Mouse (Mus musculus) mesoderm, embryonic 11.5 days (tissue): Measurements from ENCODE around the gene Ankzf1.

Experiments
- DNase-seq: peaks from one replicate; pipeline ENCODE4 v3.0.0-alpha.2; 2012; ENCODE audit warnings: low read depth, low spot score

Gene Ankzf1

DNA sequence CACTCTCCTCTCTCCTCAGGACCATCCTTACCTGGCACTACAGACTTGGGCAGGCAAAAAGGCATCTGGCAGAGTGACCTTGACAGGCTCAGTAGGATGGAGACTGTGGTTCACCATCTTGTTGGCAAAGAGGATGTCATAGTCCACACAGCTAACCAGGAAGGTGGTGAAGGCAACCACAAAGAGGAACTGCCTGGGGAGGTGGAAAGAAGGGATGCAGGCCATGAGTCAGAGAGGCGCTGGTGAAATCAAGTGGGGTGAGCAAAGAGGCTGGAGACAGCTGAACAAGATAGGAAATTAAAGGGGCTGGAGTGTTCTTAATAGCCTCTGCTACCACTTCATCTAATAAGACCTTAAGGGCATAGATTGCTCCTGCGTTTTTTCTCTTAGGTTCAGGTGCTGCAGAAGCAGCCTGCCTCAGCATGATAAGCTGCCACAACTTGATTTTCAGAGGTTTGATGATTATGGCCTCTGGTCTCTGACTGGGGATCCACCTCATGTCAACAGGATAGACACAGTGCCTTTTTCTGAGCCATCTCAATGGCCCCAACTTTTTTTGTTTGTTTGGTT lies 4.0 kb upstream of the Ankzf1 start:
- no peak for DNase-seq

DNA sequence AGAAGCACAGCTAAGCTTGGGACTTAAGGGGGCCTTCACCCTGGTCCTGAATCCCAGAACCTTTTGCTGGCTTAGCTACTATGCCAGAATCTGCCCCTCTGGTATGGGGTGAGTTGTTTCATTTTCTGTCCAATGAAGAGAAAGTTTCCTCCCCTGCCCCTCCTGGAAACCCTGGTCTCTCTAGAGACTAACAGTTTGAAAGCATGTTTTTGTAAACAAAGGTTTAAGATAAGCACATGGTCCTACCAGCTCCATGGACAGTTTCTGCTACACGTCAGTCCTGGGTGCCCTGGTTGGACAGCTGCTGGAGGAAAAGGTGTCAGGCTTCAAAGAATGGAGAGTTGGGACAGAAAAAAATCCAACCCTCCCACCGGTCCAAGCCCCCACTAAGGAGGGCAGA lies 1.4 kb upstream of the Ankzf1 start:
- no peak for DNase-seq

GRCm38 (mm10) chr1:75191258-75191621 lies 711 bp upstream of the Ankzf1 start:
- no peak for DNase-seq

- DNase-seq = no peak
Observed at GRCm38 (mm10) chr1:75192452-75192851, 501 bp downstream of the Ankzf1 start.

DNA sequence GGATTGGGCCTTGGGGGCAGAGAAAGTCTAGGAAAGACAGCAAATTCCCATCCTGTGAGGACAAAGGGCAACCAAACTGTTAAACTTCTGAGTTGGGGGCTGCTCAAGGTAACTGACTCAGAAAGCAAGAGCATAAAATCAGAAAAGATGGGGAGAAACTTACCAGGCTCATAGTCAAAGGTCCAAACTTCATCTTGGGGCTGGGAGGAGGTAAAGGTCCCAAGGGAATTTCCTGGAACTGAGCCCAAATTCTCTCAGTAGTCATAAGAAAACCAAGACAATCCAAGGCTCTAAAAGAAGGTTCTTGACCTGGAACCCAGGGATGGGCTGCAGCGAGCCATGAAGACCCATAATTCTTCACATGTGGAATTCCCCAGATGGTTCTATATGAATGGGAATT lies 9.3 kb downstream of the Ankzf1 start:
- no peak for DNase-seq

- DNase-seq = peak; percentile 37
Observed at GRCm38 (mm10) chr1:75208967-75209678, 17.2 kb downstream of the Ankzf1 start.

- peak; percentile 97 for DNase-seq
Observed at GRCm38 (mm10) chr1:75210136-75211087, 18.5 kb downstream of the Ankzf1 start, which contains the start of the genes Glb1l and Stk16. TSS of gene Glb1l (minus strand) at chr1:75210813. TSS of gene Stk16 (plus strand) at chr1:75210838.

DNA sequence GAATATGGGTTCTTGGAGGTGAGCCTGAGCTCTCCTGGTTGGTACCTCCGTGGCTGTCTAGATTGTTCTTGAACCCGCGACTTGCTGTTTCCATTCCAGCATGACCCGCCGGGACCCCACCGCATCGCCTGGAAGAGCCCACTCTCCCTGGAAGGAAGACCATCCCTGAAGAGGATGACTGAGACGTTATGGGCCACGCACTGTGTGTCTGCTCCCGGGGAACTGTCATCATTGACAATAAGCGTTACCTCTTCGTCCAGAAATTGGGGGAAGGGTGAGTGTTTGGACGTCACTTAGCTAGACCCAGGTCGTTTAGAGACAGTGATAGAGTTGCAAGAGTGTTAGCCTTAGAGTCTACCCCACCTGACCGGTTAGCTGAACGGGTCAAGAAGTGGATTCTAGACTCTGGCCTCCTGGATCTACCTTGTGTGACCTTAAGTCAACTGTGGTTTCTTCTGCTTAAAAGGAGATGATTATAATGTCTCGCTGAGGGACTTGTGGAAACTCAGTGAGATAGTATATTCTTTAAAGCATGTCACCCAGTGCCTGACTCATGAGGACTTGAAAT lies 19.3 kb downstream of the Ankzf1 start:
- no peak for DNase-seq

DNA sequence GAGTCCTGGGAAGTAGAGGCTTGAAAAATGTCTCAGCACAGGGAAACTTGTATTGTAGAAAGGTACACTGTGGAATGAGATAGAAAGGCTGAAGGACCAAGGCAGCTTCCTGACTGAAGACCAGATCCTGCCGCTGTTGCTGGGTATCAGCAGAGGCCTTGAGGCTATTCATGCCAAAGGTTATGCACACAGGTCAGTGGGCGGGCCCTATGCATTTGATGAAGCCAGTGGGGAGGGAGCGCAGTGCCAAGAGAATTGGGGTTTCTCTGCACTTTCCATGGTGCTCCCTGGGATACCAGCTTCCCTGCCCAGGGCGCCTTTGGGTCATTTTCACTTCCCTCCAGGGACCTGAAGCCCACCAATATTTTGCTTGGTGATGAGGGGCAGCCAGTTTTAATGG lies 20.6 kb downstream of the Ankzf1 start:
- no peak for DNase-seq

GRCm38 (mm10) chr1:75213096-75213495 lies 21.1 kb downstream of the Ankzf1 start:
- no peak for DNase-seq

DNA sequence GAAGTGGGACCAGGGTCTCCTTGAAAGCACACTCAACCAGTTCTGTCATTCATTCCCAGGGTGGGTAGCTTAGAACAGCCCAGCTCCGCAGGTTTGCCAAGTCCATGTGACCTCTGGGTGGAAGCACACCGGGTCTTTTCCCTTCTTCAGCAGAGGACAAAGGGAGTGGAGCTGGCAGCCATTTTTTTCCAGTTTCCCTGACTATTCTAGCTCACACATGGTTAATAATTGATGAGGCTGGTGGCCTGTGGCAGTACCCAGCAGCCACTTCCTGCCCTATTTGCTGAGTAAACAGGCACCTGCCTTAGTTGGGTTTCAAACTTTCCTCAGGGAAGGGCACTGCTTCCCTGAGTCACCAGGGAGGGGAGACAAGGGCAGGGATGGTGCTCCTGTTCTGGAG lies 22.5 kb downstream of the Ankzf1 start:
- no peak for DNase-seq

DNA sequence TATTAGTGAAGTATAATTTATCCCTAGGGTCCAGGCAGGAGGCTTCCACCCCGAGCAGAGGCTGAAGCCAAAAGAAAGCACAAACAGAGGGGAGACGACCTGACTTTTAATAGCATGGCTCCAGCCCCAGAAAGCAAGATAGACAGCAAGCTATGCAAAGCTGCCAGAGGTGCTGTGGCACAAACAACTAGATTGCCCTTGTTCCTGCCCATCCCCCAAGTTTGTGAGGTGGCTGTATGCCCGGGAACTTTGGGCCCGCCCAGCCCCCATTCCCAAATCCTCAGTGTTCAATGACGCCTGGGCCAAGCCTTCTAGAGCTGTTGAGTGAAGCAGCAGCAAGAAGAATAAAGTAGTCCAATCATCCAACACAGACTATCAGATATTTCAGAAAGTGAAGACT lies 22.9 kb downstream of the Ankzf1 start:
- no peak for DNase-seq

DNA sequence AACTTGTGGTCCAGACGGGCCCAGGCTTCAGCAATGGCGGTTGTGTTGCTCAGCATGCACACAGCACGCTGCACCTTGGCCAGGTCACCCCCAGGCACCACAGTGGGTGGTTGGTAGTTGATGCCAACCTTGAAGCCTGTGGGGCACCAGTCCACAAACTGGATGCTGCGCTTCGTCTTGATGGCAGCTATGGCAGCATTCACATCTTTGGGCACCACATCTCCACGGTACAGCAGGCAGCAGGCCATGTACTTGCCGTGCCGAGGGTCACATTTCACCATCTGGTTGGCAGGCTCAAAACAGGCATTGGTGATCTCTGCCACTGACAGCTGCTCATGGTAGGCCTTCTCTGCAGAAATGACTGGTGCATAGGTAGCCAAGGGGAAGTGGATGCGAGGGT lies 23.8 kb downstream of the Ankzf1 start:
- no peak for DNase-seq

DNA sequence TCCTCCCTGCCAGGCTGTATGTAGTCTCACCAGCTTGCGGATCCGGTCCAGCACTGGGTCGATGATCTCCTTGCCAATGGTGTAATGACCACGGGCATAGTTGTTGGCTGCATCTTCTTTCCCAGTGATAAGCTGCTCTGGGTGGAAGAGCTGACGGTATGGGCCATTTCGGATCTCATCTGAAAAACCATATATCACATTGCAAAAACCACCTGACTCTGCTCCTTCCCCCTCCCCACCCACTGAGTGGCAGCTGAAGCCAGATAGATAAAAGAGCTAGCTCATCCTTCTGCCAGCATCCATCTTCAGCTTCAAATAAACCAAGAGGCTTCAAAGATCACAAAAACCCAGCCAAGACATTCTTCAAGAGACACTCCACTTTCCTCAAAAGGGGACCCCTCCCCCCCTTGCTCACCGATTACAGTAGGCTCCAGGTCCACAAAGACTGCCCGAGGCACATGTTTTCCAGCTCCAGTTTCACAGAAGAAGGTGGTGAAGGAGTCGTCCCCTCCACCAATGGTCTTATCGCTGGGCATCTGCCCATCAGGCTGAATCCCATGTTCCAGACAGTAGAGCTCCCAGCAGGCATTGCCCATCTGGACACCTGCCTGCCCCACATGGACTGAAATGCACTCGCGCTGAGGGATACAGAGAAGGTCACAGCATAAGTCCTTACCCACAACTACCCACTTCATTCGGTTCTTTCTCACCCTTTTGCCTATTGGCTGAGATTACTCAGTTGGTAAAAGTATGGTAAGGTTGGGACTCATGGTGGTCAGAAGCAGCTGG lies 25.0 kb downstream of the Ankzf1 start:
- no peak for DNase-seq

DNA sequence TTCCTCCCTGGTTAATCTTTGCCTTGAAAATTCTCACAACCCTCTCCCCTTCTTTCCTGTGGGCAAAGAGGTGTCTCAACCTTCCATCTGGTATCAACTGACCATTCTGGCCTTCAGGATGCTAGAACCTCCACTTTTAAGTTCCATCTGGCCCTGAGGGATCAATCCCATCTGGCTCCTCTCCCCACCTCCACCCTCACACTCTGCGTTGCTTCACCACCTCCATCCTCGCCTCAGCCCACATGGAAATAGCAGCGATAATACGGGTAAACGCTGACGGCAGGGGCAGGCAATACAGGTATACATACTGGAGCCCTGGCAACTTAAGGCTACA lies 25.9 kb downstream of the Ankzf1 start:
- no peak for DNase-seq

- peak; percentile 16 for DNase-seq
Observed at GRCm38 (mm10) chr1:75218227-75219001, 26.5 kb downstream of the Ankzf1 start.

- DNase-seq = peak; percentile 78
Observed at GRCm38 (mm10) chr1:75219078-75219477, 27.1 kb downstream of the Ankzf1 start.

DNA sequence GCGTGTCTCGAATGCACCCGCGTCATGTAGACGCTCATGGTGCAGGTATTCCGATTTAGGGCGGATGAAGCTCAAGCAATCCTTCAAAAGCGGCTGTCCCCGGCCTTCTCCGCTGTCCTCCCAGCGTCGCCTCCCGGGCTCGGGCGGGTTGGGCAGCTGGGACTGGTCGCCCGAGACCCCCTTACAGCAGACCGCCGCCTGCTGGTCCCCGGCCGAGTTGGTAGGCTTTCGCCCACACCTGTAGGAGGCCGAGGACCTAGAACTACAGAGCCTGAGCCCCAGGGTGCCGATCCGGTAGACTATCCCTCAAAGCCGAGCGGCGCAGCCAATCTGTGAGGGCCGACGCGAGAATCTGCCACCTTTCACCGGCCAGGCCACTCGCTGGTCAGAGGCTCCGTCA lies 27.6 kb downstream of the Ankzf1 start, which contains the start of gene Tuba4a:
Gene Tuba4a, minus strand, starts transcription at position 335 of the 400 bp plus-strand sequence.
- DNase-seq = peak; percentile 22

- no peak for DNase-seq
Observed at GRCm38 (mm10) chr1:75221538-75221937, 29.6 kb downstream of the Ankzf1 start.

DNA sequence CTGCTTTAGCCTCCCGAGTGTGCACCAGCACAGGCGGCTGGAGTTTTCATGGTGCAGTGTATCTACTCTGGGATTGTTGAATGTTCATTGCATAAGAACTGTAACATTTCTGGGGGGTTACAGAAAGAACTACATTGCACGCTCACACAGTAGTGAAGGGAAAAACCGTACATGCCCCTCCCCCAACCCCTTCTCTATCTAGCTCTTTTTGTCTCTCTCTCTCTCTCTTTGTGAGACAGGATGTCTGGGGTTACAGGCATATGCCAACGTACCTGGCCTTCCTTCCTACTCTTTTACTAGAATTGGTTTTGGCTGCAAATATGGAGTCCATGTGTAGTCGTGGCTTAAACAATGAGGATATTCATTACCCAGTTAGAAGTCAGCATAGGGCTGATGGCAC lies 31.0 kb downstream of the Ankzf1 start:
- DNase-seq = no peak

GRCm38 (mm10) chr1:75223532-75223931 lies 31.6 kb downstream of the Ankzf1 start:
- no peak for DNase-seq
